Mouse (Mus musculus) lung, adult 2 months (tissue): ENCODE measurements around the gene Kxd1. TPM values are rescaled to one million over a fixed set of nuclear protein-coding genes. Genes with fewer than 3 reads are reported as not detected.
"Not testable (repeated sequence)": the region's sequence is repeated elsewhere in the genome, so short reads cannot be mapped to it uniquely, and the experiment has no call there.

Experiments
- DNase-seq: peaks from one replicate; pipeline ENCODE4 v3.0.0; 2022
- H3K4me1 ChIP-seq: fragments of 200-500 bp; 2 replicates; pipeline ENCODE4 v1.6.1; 2011; ENCODE audit warnings: low read length; ENCODE audit not compliant: control insufficient read depth, insufficient read depth
- H3K4me3 ChIP-seq: fragments of 200-500 bp; replicated peaks from 2 replicates; pipeline ENCODE3; 2011; ENCODE audit warnings: low read depth, mild to moderate bottlenecking, control low read depth, low read length; ENCODE audit errors: extremely low read depth
- CTCF ChIP-seq: fragments of 200-500 bp; IDR thresholded peaks from 2 replicates; pipeline ENCODE4 v1.5.1; 2011; ENCODE audit warnings: mild to moderate bottlenecking, low read length, control low read depth; ENCODE audit not compliant: insufficient read depth
- POLR2A ChIP-seq: fragments of 200-500 bp; IDR thresholded peaks from 2 replicates; pipeline ENCODE4 v1.6.1; 2011; ENCODE audit warnings: low read depth, mild to moderate bottlenecking, control low read depth, low read length, borderline replicate concordance; ENCODE audit errors: extremely low read depth
- WGBS: fragments of 180-500 bp; shearing (Covaris S2); methylation state at CpG from one replicate; pipeline ENCODE4 v1.1.7; 2018; 5-methylcytosine and 5-hydroxymethylcytosine counted together
- polyA plus RNA-seq: library from polyadenylated mRNA; depleted of rRNA; stranded (reverse); fragments of >200 nt; gene quantifications from 2 replicates; pipeline ENCODE4 v1.2.3, GENCODE M21; 2012

Gene Kxd1
- polyA plus RNA-seq, 1 experiment: 54.6 TPM

- Histone ChIP-seq H3K4me1 (peaks cover 10% of the 10 kb centered on the region), H3K4me3 (peak overlapping the region; percentile 94)
- under 1% methylated on average over 50 of the region's 51 CpGs for WGBS
- DNase-seq: peak; percentile 93
- TF ChIP-seq CTCF (peak; percentile 40), POLR2A (peak; percentile 64; the same call in 1 of the 2 replicates)
Measured at GRCm38 (mm10) chr8:70522592-70523403, 5.0 kb downstream of the Kxd1 start.

GRCm38 (mm10) chr8:70519606-70520005, 8.2 kb downstream of the Kxd1 start:
- WGBS: 53% methylated on average over 2 of the region's 2 CpGs
- TF ChIP-seq POLR2A: no peak
- no peak for TF ChIP-seq CTCF
- DNase-seq: no peak
- H3K4me3 ChIP-seq: no peak overlapping the region
- H3K4me1 ChIP-seq: peaks cover 10% of the 10 kb centered on the region

- H3K4me3 ChIP-seq: no peak overlapping the region
- H3K4me1 ChIP-seq: peaks cover 10% of the 10 kb centered on the region
- WGBS: 75% methylated on average over 6 of the region's 6 CpGs
- TF ChIP-seq CTCF: no peak
- TF ChIP-seq POLR2A: no peak
- DNase-seq: no peak
Measured at GRCm38 (mm10) chr8:70519043-70519442, 8.7 kb downstream of the Kxd1 start.

- Histone ChIP-seq H3K4me1 (peaks cover 4% of the 10 kb centered on the region; the same call in 1 of the 2 replicates), H3K4me3 (no peak overlapping the region)
- 79% methylated on average over 10 of the region's 10 CpGs for WGBS
- no peak for DNase-seq
- no peak for TF ChIP-seq POLR2A
- TF ChIP-seq CTCF: no peak
Measured at GRCm38 (mm10) chr8:70517940-70518643, 9.7 kb downstream of the Kxd1 start.

GRCm38 (mm10) chr8:70513441-70513840, 14.3 kb downstream of the Kxd1 start:
- WGBS: 13% methylated on average over 2 of the region's 2 CpGs
- H3K4me1 ChIP-seq: peaks cover 8% of the 10 kb centered on the region; the same call in 1 of the 2 replicates
- H3K4me3 ChIP-seq: no peak overlapping the region
- TF ChIP-seq POLR2A (no peak), CTCF (no peak)
- DNase-seq: peak; percentile 37

- 86% methylated on average over 11 of the region's 11 CpGs for WGBS
- Histone ChIP-seq H3K4me1 (peaks cover 8% of the 10 kb centered on the region; the same call in 1 of the 2 replicates), H3K4me3 (no peak overlapping the region)
- no peak for DNase-seq
- TF ChIP-seq POLR2A: no peak
- no peak for TF ChIP-seq CTCF
Measured at GRCm38 (mm10) chr8:70512253-70512903, 15.4 kb downstream of the Kxd1 start.

- Histone ChIP-seq H3K4me3 (no peak overlapping the region), H3K4me1 (peaks cover 9% of the 10 kb centered on the region; the same call in 1 of the 2 replicates)
- no peak for DNase-seq
- TF ChIP-seq POLR2A (no peak), CTCF (no peak)
- WGBS: 94% methylated on average over 2 of the region's 2 CpGs
Measured at GRCm38 (mm10) chr8:70511770-70512169, 16.0 kb downstream of the Kxd1 start.

GRCm38 (mm10) chr8:70511174-70511573, 16.6 kb downstream of the Kxd1 start:
- DNase-seq: not testable (repeated sequence)
- 67% methylated on average over 6 of the region's 6 CpGs for WGBS
- Histone ChIP-seq H3K4me3 (peak overlapping the region; percentile 98), H3K4me1 (peaks cover 11% of the 10 kb centered on the region)

- Histone ChIP-seq H3K4me1 (peaks cover 18% of the 10 kb centered on the region), H3K4me3 (peak within 1 kb of the TSS; percentile 98)
- TF ChIP-seq CTCF (no peak), POLR2A (peak; percentile 81; the same call in 1 of the 2 replicates)
- under 1% methylated on average over 74 of the region's 74 CpGs for WGBS
- peak; percentile 96 for DNase-seq
Measured at GRCm38 (mm10) chr8:70510228-70510915, 17.4 kb downstream of the Kxd1 start, which contains the start of gene Uba52. Uba52 (minus strand) TSS chr8:70510801.
